Mouse (Mus musculus) myocyte (in vitro differentiated cells): ENCODE data around the gene Cdh8.

ENCODE experiments used
- MAX ChIP-seq: IDR thresholded peaks from one replicate; pipeline ENCODE4 v1.6.1; 2011; ENCODE audit warnings: low read depth, mild to moderate bottlenecking, control low read depth
- USF1 ChIP-seq: IDR thresholded peaks from one replicate; pipeline ENCODE4 v1.6.1; 2011; ENCODE audit warnings: low read depth, mild to moderate bottlenecking, control low read depth, moderate library complexity

- no peak for TF ChIP-seq USF1
- no peak for TF ChIP-seq MAX
Observed at GRCm38 (mm10) chr8:99048664-99049363, 367.5 kb downstream of the Cdh8 start.
